Mouse (Mus musculus) brain, embryonic 18.5 days (tissue): ENCODE results near the gene Qpct.
"Not testable (repeated sequence)": the region's sequence is repeated elsewhere in the genome, so short reads cannot be mapped to it uniquely, and the experiment has no call there.

Experiments used
- DNase-seq: peaks from one replicate; pipeline ENCODE4 v3.0.0-alpha.2; 2012; ENCODE audit warnings: low read depth, low spot score

Qpct gene

DNA sequence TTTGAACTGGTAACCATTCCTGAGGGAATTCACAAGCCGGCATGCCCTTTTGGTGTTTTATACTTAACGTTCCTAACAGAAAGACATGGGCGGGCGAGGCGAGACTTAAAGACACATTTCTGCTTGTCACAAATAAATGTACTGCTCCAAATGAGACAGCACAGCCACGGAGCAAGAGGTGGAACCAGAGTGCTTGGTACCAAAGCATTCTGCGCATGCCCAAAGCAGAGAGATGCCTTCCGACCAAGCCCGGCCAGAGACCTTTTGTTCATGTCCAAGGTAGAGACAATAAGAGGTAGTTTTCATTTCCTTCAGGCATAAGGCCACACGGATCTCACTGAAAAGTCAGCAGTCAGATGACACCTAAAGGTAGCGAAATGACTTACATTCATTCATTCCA is 20.2 kb downstream of the Qpct start:
- DNase-seq: no peak

DNA sequence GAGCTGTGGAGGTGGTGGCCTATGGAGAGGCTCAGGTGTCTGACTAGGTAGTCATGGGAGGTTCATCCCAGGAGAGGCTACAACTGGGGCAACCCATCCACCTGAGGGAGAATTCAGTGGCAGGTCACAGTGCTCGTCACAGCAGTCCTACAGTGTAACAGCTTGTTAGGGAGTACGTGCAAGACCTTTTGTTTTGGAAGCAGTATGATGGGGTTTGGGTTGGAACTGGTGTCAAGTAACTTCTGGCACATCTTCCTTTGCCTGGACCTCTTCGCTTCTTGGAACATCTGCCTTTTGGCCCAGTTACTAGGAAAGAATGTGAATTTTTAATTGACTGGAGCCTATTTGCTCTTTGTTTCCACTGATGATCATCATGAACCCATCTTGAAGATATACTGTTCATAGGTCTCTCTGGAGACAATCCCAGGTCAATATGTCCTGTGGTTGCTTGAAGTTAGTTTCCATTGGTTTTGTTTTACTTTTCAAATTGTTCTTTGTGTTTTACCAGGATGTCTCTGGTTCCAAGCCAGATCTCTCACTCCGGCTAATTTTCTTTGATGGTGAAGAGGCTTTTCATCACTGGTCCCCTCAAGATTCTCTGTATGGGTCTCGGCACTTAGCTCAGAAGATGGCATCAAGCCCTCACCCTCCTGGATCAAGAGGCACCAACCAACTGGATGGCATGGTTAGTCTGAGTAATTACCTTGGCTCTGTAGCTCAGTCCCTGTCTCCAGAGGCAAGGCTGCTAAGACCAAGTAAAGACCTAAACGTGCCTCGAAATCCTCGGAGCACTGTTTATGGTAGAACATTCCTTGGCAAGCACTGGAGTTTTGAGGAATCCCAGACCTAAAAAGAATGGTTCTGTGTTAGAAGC is 25.5 kb downstream of the Qpct start:
- no peak for DNase-seq

DNA sequence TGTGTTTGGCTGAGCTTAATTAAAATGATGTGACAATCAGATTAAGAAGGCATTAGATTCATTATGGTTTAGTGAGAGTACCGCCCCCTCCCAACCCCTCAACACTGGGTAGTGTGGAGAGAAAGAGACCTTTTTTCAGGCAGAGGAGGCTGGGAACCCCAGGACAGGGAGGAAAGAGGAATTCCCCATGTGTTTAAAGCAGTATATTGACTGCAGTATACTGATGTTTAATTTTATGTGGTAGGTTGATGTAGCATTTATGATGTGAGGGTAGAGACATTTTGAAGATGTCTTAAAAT is 26.1 kb downstream of the Qpct start:
- DNase-seq: no peak

DNA sequence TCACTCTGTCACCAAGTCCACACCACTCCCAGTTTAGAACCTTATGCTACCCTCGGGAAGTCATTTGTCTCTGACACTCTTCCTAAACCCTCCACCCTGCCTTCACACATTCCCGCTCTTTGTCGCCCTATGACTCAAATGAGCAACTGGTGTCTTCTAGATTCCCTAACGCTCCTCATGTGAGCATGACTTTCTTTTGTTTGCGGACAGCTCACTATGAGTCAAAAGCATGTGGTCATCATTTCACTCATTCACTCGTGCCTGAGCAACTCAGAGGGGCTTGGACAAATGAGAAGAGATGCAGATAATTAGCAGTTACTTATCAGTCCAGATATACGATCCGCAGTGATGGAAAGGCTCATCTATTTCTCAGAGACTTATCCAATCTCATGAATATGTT is 26.5 kb downstream of the Qpct start:
- DNase-seq: no peak

DNA sequence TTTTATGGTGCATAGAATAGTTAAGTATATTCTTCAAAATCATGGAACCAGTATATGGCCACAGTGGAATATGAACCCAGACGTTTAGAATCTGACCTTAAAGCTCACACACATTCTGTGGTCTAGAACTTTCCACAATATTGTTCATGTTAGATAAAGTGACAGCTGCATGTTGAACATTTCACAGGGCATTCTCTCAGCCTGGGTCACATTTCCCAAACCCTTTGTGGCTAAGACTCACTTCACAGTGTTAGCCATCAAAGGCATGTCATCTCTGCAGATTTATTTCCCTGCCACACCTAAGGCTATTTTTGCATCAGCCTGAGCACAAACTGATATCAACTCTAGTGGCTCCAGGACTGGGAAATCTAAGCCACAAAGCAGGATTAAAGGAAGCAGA is 40.0 kb downstream of the Qpct start:
- DNase-seq: no peak

DNA sequence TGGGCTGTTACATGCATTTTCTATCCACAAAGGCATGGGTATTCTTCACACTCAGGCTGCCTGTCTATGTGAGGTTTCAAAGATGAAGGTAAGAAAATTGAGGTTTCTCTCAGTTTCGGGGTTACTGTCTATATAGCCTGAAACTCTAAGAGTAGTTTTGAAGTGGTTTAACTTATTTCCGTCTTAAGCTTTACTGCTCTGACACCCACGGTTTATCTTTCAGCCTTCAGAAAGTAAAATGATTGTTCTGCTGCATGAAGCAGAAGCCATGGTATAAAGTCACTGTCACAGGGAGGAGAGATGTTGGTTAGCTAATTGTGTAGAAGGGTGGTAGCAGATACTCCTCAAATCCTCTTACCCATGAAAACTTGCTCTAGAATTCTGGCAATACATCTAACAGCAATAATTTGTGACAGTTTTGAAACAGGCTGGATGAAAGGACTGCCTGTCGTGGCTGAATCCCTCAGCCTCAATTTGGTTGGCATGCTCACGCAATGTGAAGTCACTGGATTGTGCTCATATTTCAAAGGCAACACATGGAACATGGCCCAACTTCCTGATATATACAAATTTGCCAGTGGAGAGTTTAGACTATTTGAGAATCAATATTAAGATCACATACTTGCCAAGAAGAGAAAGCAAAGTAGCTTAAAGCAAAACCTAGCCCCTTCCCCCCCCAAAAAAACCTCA is 41.7 kb downstream of the Qpct start:
- DNase-seq: no peak

DNA sequence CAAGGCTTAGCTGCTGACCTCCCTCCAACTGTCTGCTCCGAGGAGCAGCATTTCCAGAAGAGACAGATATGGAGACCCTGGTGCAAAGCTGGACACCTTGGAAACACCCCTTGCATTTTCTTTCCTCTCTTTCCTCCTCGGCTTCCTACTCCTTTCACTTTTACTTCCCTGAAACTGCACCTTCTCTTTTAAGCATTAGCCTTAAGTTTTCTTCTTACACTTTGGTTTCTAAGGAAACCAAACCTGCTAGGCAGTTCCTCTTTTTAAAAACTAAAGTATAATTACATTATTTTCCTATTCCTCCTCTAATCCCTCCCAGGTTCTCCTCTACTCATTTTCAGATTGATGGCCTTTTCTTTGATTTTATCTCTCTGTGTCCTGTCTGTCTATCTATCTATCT is 43.9 kb downstream of the Qpct start:
- no peak for DNase-seq

DNA sequence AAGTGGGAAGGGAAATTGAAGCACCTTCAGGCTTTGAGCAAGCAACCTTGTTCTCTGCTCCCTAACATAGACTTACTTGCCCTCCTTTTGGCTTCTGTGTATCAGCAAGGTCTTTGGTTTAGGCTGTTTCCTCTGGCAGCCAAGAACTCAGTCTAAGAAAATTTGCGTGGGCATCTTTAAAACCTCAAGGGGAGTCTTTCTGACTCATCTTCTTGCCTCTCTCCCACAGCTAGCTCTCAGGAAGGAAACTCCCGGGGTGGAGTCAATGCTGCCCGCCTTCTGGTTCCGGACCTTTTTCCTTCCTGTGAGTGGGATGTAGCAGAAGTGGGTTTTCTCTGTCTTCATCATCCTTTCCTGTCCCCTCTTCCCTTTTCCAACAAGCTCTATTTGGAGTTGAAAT is 48.2 kb downstream of the Qpct start:
- DNase-seq: no peak

DNA sequence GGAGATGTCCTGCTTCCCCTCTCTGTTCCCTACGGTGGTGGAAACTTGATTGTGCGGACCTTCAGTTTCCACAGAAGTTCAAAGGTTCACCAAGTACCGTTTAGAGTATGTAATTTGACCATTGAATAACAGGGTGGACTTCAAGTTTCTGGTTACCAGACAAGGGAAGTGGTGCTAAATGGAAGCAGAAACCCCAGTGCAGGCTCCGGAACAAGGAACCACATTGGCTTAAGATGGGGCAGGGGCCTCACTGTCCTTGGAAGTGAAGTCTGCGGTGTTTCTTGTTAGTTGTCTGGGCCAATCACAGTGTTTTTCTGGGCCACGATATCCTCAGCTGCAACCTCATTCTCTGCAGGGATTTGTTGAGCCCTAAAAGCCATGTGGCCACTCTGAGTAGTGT is 56.5 kb downstream of the Qpct start:
- no peak for DNase-seq

DNA sequence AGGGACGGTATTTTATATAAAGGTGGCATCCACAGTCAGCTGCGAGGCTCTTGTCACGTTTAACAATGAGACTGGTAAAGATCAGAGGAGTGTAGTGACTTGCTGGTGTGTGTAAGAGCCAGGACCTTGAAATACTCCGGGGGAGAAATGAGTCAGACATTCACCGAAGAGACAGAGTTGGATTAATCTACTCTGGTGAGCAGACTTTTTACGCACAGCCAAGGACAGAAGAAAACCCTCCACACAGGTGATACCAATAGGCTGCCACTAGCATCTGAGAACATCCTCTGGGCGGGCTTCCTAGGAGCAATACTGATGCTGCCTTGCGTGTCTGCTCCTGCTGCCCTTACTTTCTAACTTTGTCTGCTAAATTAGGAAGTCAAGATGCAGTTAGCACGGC is 57.9 kb downstream of the Qpct start:
- no peak for DNase-seq

DNA sequence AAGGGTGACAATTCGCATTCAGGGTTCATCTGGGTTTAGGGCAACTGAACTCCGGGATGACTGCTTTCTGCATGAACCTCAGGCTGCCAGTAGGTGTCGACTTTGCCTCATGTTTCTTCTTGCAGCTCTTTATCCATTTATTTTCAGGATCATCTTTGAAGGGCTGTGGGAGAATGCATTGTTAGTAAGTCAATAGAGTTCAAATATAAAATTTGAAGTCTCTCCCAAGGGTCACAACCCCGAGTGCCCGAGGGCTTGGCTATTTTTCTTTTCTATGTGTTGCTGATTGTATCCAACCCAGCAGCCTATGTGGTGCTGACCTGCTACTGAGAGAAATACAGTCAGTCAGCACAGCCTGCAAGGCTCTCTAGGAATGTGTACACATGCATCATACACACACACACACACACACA is 59.2 kb downstream of the Qpct start:
- DNase-seq: peak; percentile 14

DNA sequence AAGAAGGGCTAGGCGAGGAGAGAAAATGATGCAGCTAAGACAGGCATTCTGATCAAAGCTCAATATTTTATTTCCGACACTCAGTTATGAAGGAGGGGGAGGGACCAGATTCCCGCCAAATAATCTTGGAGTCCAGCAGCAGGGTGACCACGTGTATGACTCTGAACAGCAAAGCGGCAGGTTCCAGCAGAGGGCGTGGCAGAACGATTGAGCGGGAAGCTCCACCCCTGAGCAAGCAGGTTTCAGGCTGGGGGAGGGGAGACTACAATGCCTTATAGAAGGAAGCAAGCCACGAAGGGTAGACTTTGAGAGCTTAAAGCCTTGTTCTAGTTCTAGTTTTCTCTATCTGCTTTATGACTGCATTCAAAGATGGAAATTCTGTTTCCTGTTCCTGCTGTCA is 63.5 kb downstream of the Qpct start:
- not testable (repeated sequence) for DNase-seq

DNA sequence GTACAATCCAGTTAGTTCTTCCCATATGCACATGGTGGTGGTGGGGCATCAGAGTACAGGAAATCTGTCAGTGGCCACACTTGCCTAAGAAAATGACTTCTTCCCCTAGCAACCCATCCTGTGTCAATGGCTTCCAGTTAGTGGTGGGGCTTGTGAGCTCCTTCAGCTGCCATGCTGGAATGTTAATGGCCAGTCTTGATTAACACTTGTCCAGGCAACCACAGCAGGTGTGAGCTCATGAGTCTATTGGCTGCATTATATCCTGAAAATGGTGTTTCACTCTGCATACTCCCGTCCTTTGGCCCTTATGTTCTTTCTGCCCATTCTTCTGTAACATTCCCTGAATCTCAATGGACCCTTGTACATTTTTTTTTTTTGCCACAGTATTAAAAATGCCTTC is 67.4 kb downstream of the Qpct start:
- DNase-seq: no peak

DNA sequence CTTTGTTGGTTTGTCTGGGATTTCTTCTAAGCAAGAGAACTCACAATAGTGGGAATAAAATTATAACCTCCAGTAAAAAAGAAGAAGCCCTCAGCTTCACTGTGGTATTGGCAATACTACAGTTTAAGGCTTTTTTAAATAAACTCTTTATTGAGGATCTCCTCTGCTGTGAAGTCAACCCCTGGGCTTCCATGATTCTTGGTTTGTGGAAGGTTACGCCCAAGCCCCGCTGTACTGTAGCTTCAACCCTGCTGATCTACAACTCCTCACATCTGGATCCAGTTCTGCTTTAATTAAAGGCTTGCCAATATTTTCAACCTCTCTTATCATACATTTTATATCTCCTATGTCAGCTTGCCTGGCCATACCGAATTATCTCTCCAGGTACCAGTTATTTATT is 68.6 kb downstream of the Qpct start:
- no peak for DNase-seq

DNA sequence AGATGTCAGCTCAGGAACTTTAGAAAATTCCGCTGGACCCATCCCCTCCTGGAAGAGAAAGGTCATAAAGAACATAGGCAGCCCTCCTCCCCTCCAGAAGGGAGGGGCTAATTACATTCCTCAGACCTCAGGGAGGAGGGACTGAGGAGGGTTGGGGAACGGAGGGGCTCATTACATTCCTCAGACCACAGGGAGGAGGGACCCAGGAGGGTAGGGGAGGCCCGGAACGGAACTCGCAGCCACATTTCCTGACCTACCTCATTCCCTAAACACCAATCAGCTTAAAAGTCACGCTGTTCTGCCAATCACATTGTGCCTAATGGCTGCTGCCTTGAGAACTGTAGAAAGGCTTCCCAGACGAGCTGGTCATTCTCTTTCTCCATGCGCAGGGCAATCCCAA is 82.0 kb downstream of the Qpct start:
- DNase-seq: no peak

DNA sequence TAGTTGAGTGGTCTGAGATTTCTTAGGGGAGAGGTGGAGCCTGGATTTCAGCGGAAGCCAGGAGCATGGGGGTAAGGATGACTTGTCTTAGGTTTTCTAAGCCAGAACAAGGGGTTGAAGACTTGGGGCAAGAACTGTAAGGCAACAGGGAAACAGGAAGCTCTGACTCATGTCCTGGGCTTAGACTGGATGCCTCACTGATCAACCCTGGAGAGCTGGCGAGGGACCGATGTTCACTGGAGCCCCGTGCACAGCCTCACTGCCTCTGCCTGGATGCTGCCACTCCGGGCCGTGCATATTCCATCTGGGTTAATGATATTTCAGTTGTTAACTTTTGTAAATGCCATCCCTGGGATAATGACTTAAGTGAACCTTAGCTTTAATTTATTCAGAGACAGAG is 84.1 kb downstream of the Qpct start:
- no peak for DNase-seq

DNA sequence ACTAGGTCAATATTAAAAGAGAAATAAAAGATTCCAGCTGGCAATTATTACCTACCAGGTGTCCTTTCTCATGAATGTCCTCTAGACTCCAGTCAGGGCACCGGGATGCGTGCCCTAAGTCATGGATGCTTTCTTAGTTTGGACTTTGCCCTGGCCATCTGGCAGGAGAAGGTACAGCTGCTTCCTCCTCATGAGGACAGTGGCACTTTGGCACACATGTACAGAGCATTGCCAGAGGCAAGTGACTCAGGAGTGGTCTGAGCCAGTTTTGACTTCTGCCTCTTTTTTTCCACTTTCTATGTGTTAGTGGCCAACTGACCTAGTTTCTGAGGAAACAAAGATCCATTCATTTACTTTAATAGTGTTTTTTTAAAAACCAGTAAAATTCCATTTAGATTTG is 84.7 kb downstream of the Qpct start:
- DNase-seq: no peak
